Mouse (Mus musculus): ENCODE data around the gene Tbata.

Gene Tbata

GRCm38 (mm10) chr10:61167333-61168096 lies 4.2 kb upstream of the Tbata start:
- no peak for DNase-seq

GRCm38 (mm10) chr10:61168393-61168792 lies 3.4 kb upstream of the Tbata start:
- DNase-seq = no peak

GRCm38 (mm10) chr10:61172496-61172895 lies 742 bp downstream of the Tbata start:
- DNase-seq = no peak

GRCm38 (mm10) chr10:61174711-61175441 lies 3.1 kb downstream of the Tbata start:
- DNase-seq = no peak

- DNase-seq = peak; percentile 94
Measured at GRCm38 (mm10) chr10:61175442-61176204, 3.9 kb downstream of the Tbata start.

- DNase-seq = peak; percentile 70
Measured at GRCm38 (mm10) chr10:61176221-61176790, 4.6 kb downstream of the Tbata start.

GRCm38 (mm10) chr10:61177751-61178150 lies 6.0 kb downstream of the Tbata start:
- peak; percentile 65 for DNase-seq

- DNase-seq = no peak
Measured at GRCm38 (mm10) chr10:61178687-61179086, 6.9 kb downstream of the Tbata start.

- DNase-seq = no peak
Measured at GRCm38 (mm10) chr10:61179927-61180326, 8.2 kb downstream of the Tbata start.

GRCm38 (mm10) chr10:61187001-61187400 lies 15.2 kb downstream of the Tbata start:
- DNase-seq = no peak

GRCm38 (mm10) chr10:61188010-61188409 lies 16.3 kb downstream of the Tbata start:
- no peak for DNase-seq

GRCm38 (mm10) chr10:61194611-61195010 lies 22.9 kb downstream of the Tbata start:
- no peak for DNase-seq

GRCm38 (mm10) chr10:61195216-61195615 lies 23.5 kb downstream of the Tbata start:
- DNase-seq = no peak

GRCm38 (mm10) chr10:61195718-61196291 lies 24.1 kb downstream of the Tbata start:
- no peak for DNase-seq

- DNase-seq = peak; percentile 72
Measured at GRCm38 (mm10) chr10:61199566-61200213, 27.9 kb downstream of the Tbata start.

- DNase-seq = no peak
Measured at GRCm38 (mm10) chr10:61200232-61200820, 28.6 kb downstream of the Tbata start.

- DNase-seq = no peak
Measured at GRCm38 (mm10) chr10:61200998-61201397, 29.2 kb downstream of the Tbata start.

GRCm38 (mm10) chr10:61201596-61202318 lies 30.0 kb downstream of the Tbata start:
- no peak for DNase-seq

- no peak for DNase-seq
Measured at GRCm38 (mm10) chr10:61203930-61204329, 32.2 kb downstream of the Tbata start.

- no peak for DNase-seq
Measured at GRCm38 (mm10) chr10:61208114-61208684, 36.4 kb downstream of the Tbata start.

- DNase-seq = no peak
Measured at GRCm38 (mm10) chr10:61211105-61211504, 39.4 kb downstream of the Tbata start.

All from cerebellum, adult 9-10 months (tissue).